Mouse (Mus musculus) lung, adult 18-20 months (tissue): ENCODE measurements around the gene Plekha6.

ENCODE experiments used
- DNase-seq, 2 experiments: peaks; one replicate each; pipeline ENCODE4 v3.0.0; 2022; ENCODE audit warnings: mixed read lengths in 2 of 2

The Plekha6 gene

GRCm38 (mm10) chr1:133182706-133183095, 18.7 kb downstream of the Plekha6 start:
- no peak for DNase-seq

- no peak for DNase-seq
Observed at GRCm38 (mm10) chr1:133183141-133183925, 19.3 kb downstream of the Plekha6 start.

GRCm38 (mm10) chr1:133187948-133188680, 24.1 kb downstream of the Plekha6 start:
- DNase-seq, result no peak

- DNase-seq, result peak; percentile 21 to 60
Observed at GRCm38 (mm10) chr1:133188719-133189118, 24.7 kb downstream of the Plekha6 start.

GRCm38 (mm10) chr1:133189471-133189870, 25.5 kb downstream of the Plekha6 start:
- DNase-seq, result no peak

- DNase-seq, result no peak
Observed at GRCm38 (mm10) chr1:133190550-133190949, 26.5 kb downstream of the Plekha6 start.

- no peak for DNase-seq
Observed at GRCm38 (mm10) chr1:133196181-133196580, 32.2 kb downstream of the Plekha6 start.

- DNase-seq, result no peak
Observed at GRCm38 (mm10) chr1:133197266-133197665, 33.3 kb downstream of the Plekha6 start.

GRCm38 (mm10) chr1:133199706-133200105, 35.7 kb downstream of the Plekha6 start:
- no peak for DNase-seq

- DNase-seq, result peak; percentile 20 to 62
Observed at GRCm38 (mm10) chr1:133201499-133201898, 37.5 kb downstream of the Plekha6 start.

- DNase-seq, result no peak
Observed at GRCm38 (mm10) chr1:133203701-133204100, 39.7 kb downstream of the Plekha6 start.

- DNase-seq, result peak; percentile 81 to 85
Observed at GRCm38 (mm10) chr1:133204341-133204849, 40.4 kb downstream of the Plekha6 start.

GRCm38 (mm10) chr1:133204985-133205384, 41.0 kb downstream of the Plekha6 start:
- DNase-seq, result peak; percentile 71 to 80

GRCm38 (mm10) chr1:133208086-133208815, 44.2 kb downstream of the Plekha6 start:
- no peak for DNase-seq

- DNase-seq, result no peak
Observed at GRCm38 (mm10) chr1:133209036-133209435, 45.0 kb downstream of the Plekha6 start.

- no peak for DNase-seq
Observed at GRCm38 (mm10) chr1:133209482-133209881, 45.5 kb downstream of the Plekha6 start.

- peak in 1 of 2 experiments; percentile 28 for DNase-seq
Observed at GRCm38 (mm10) chr1:133209901-133210516, 46.0 kb downstream of the Plekha6 start.

- no peak for DNase-seq
Observed at GRCm38 (mm10) chr1:133210766-133211165, 46.8 kb downstream of the Plekha6 start.

GRCm38 (mm10) chr1:133212273-133212672, 48.3 kb downstream of the Plekha6 start:
- DNase-seq, result no peak

GRCm38 (mm10) chr1:133213098-133213497, 49.1 kb downstream of the Plekha6 start:
- no peak for DNase-seq

- DNase-seq, result no peak
Observed at GRCm38 (mm10) chr1:133213901-133214300, 49.9 kb downstream of the Plekha6 start.

GRCm38 (mm10) chr1:133214672-133215359, 50.8 kb downstream of the Plekha6 start:
- DNase-seq, result no peak
